Mouse (Mus musculus): ENCODE results near the gene Nr1h4. TPM values are rescaled to one million over a fixed set of nuclear protein-coding genes. Genes with fewer than 3 reads are reported as not detected.

The Nr1h4 gene
- polyA plus RNA-seq, 1 experiment from 2014 or later: 12.4 TPM

DNA sequence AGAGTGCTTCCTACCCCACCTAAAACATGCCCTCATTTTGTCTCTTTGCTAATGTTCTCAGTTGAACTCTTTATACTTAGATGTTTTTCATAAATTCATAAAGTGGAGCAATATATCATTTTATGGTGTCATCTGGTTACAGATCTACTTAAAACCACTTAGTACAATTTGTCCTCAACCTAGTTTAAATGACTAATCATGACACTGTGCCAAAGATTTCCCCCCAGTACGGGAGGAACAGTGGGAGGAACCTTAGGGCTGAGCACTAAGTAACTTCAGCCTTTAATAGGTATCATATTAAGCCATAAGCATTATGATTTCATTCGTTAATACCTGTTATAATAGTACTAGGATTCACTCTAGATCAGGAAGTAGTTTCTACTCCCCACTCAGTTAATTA lies 17.6 kb downstream of the Nr1h4 start:
- no peaks in the 10 kb centered on the region for H3K36me3 ChIP-seq (ENCODE audit: insufficient read depth, low read length)
- H3K9ac ChIP-seq (ENCODE audit: low read depth, low read length): no peak overlapping the region
- no peak overlapping the region for H3K27ac ChIP-seq
- H3K4me1 ChIP-seq (replicated peaks; ENCODE audit: insufficient read depth, low read length): no peaks in the 10 kb centered on the region
- no peak overlapping the region for H3K4me3 ChIP-seq (replicated peaks; ENCODE audit: low read depth, low read length)
- no peak for ATAC-seq (replicated peaks; ENCODE audit: low FRiP score, low read depth)
- H3K4me2 ChIP-seq (ENCODE audit: low read length): no peak overlapping the region
- WGBS: 51% methylated on average over 2 of the region's 2 CpGs
- no peak for TF ChIP-seq CTCF (IDR thresholded peaks at IDR 0.05; ENCODE audit: low read depth)
- no peaks in the 10 kb centered on the region for H3K9me3 ChIP-seq (replicated peaks; ENCODE audit: low read length)
- DNase-seq (ENCODE audit: low spot score): no peak
- H3K27me3 ChIP-seq (ENCODE audit: insufficient read depth, low read length): no peaks in the 10 kb centered on the region

- H3K27ac ChIP-seq: no peak overlapping the region
- H3K4me1 ChIP-seq (replicated peaks; ENCODE audit: insufficient read depth, low read length): no peaks in the 10 kb centered on the region
- H3K36me3 ChIP-seq (ENCODE audit: insufficient read depth, low read length): no peaks in the 10 kb centered on the region
- no peak for ATAC-seq (replicated peaks; ENCODE audit: low FRiP score, low read depth)
- H3K4me3 ChIP-seq (replicated peaks; ENCODE audit: low read depth, low read length): no peak overlapping the region
- H3K9ac ChIP-seq (ENCODE audit: low read depth, low read length): no peak overlapping the region
- DNase-seq (ENCODE audit: low spot score): no peak
- no peaks in the 10 kb centered on the region for H3K9me3 ChIP-seq (replicated peaks; ENCODE audit: low read length)
- 71% methylated on average over 6 of the region's 6 CpGs for WGBS
- no peak for TF ChIP-seq CTCF (IDR thresholded peaks at IDR 0.05; ENCODE audit: low read depth)
- H3K4me2 ChIP-seq (ENCODE audit: low read length): no peak overlapping the region
- H3K27me3 ChIP-seq (ENCODE audit: insufficient read depth, low read length): no peaks in the 10 kb centered on the region
Observed at GRCm38 (mm10) chr10:89512562-89512961, 20.8 kb downstream of the Nr1h4 start.

DNA sequence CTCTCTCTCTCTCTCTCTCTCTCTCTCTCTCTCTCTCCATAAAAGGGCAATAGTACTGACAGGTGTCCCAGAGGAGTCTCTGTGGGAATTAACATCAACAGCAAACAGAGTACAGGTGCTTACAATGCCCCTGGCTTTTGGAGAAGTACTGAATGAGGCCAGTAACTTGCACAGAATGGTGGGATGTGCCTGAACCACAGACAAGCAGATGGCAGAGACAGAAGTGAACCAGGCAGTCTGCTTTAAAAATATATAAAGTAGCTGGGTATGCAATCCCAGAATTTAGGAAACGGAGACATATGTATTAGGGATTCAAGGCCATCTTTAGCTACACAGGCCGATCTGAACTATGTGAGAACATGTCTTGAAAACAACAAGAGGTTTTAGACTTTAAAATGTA lies 22.8 kb downstream of the Nr1h4 start:
- Histone ChIP-seq H3K27me3 (ENCODE audit: insufficient read depth, low read length) (no peaks in the 10 kb centered on the region), H3K4me1 (replicated peaks; ENCODE audit: insufficient read depth, low read length) (no peaks in the 10 kb centered on the region), H3K9ac (ENCODE audit: low read depth, low read length) (no peak overlapping the region), H3K4me3 (replicated peaks; ENCODE audit: low read depth, low read length) (no peak overlapping the region), H3K4me2 (ENCODE audit: low read length) (no peak overlapping the region), H3K27ac (no peak overlapping the region), H3K36me3 (ENCODE audit: insufficient read depth, low read length) (no peaks in the 10 kb centered on the region), H3K9me3 (replicated peaks; ENCODE audit: low read length) (no peaks in the 10 kb centered on the region)
- DNase-seq (ENCODE audit: low spot score): no peak
- WGBS: 80% methylated on average over 2 of the region's 2 CpGs
- ATAC-seq (replicated peaks; ENCODE audit: low FRiP score, low read depth): no peak
- no peak for TF ChIP-seq CTCF (IDR thresholded peaks at IDR 0.05; ENCODE audit: low read depth)

- no peak overlapping the region for H3K9ac ChIP-seq (ENCODE audit: low read depth, low read length)
- no peak for TF ChIP-seq CTCF (IDR thresholded peaks at IDR 0.05; ENCODE audit: low read depth)
- no peaks in the 10 kb centered on the region for H3K27me3 ChIP-seq (ENCODE audit: insufficient read depth, low read length)
- no peak overlapping the region for H3K27ac ChIP-seq
- no peaks in the 10 kb centered on the region; the same call in 1 of the 2 replicates for H3K4me1 ChIP-seq (replicated peaks; ENCODE audit: insufficient read depth, low read length)
- H3K9me3 ChIP-seq (replicated peaks; ENCODE audit: low read length): no peaks in the 10 kb centered on the region
- DNase-seq (ENCODE audit: low spot score) (no peak), ATAC-seq (replicated peaks; ENCODE audit: low FRiP score, low read depth) (no peak)
- 76% methylated on average over 2 of the region's 2 CpGs for WGBS
- no peak overlapping the region for H3K4me3 ChIP-seq (replicated peaks; ENCODE audit: low read depth, low read length)
- H3K36me3 ChIP-seq (ENCODE audit: insufficient read depth, low read length): no peaks in the 10 kb centered on the region
- no peak overlapping the region for H3K4me2 ChIP-seq (ENCODE audit: low read length)
Observed at GRCm38 (mm10) chr10:89508567-89508966, 24.8 kb downstream of the Nr1h4 start.

DNA sequence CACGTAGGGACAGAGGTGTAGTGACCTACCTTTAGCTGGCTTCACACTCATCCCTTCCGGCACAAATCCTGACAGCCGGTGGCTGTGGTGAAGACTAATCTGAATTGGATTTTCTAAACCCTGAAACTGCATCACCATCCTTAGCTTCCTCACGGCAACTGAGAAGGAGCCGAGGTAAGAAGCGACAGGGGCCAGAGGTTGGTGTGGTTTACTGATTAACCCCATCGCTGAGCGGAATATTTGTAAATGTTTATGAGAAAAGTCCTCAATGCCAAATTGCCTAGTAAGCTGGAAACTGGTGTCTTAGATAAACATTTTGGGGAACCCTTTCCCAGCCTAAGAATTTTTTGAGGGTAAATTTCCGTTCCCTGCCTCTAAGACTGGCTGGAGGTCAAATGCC lies 26.9 kb downstream of the Nr1h4 start:
- Histone ChIP-seq H3K36me3 (ENCODE audit: insufficient read depth, low read length) (no peaks in the 10 kb centered on the region), H3K4me2 (ENCODE audit: low read length) (peak overlapping the region; percentile 17; the same call in 1 of the 2 replicates), H3K4me1 (replicated peaks; ENCODE audit: insufficient read depth, low read length) (no peaks in the 10 kb centered on the region; the same call in 1 of the 2 replicates), H3K9me3 (replicated peaks; ENCODE audit: low read length) (no peaks in the 10 kb centered on the region), H3K9ac (ENCODE audit: low read depth, low read length) (no peak overlapping the region), H3K27me3 (ENCODE audit: insufficient read depth, low read length) (no peaks in the 10 kb centered on the region), H3K27ac (no peak overlapping the region), H3K4me3 (replicated peaks; ENCODE audit: low read depth, low read length) (peak overlapping the region; percentile 15; the same call in 1 of the 2 replicates)
- DNase-seq (ENCODE audit: low spot score): no peak
- 65% methylated on average over 9 of the region's 9 CpGs for WGBS
- TF ChIP-seq CTCF (IDR thresholded peaks at IDR 0.05; ENCODE audit: low read depth): no peak
- no peak for ATAC-seq (replicated peaks; ENCODE audit: low FRiP score, low read depth)

- no peak for DNase-seq (ENCODE audit: low spot score)
- no peak for ATAC-seq (replicated peaks; ENCODE audit: low FRiP score, low read depth)
- no peaks in the 10 kb centered on the region; the same call in 1 of the 2 replicates for H3K4me1 ChIP-seq (replicated peaks; ENCODE audit: insufficient read depth, low read length)
- 58% methylated on average over 5 of the region's 5 CpGs for whole genome bisulfite sequencing
- peak overlapping the region; percentile 11; the same call in 1 of the 2 replicates for H3K4me2 ChIP-seq (ENCODE audit: low read length)
- H3K27ac ChIP-seq: no peak overlapping the region; the same call in 1 of the 2 replicates
- no peaks in the 10 kb centered on the region for H3K9me3 ChIP-seq (replicated peaks; ENCODE audit: low read length)
- no peaks in the 10 kb centered on the region for H3K36me3 ChIP-seq (ENCODE audit: insufficient read depth, low read length)
- no peaks in the 10 kb centered on the region for H3K27me3 ChIP-seq (ENCODE audit: insufficient read depth, low read length)
- no peak overlapping the region for H3K4me3 ChIP-seq (replicated peaks; ENCODE audit: low read depth, low read length)
- TF ChIP-seq CTCF (IDR thresholded peaks at IDR 0.05; ENCODE audit: low read depth): no peak
- H3K9ac ChIP-seq (ENCODE audit: low read depth, low read length): no peak overlapping the region
Observed at GRCm38 (mm10) chr10:89505592-89505955, 27.8 kb downstream of the Nr1h4 start.

Measured in kidney, postnatal 0 days (tissue).